Mouse (Mus musculus) lung, adult 2 months (tissue): Measurements from ENCODE around the gene Bcl6b.

Source experiments
- CTCF ChIP-seq: fragments of 200-500 bp; IDR thresholded peaks from 2 replicates; pipeline ENCODE4 v1.5.1; 2011; ENCODE audit warnings: mild to moderate bottlenecking, low read length, control low read depth; ENCODE audit not compliant: insufficient read depth
- POLR2A ChIP-seq: fragments of 200-500 bp; IDR thresholded peaks from 2 replicates; pipeline ENCODE4 v1.6.1; 2011; ENCODE audit warnings: low read depth, mild to moderate bottlenecking, control low read depth, low read length, borderline replicate concordance; ENCODE audit errors: extremely low read depth

GRCm38 (mm10) chr11:70265819-70266218, 36.2 kb upstream of the Bcl6b start:
- no peak for TF ChIP-seq POLR2A
- no peak for TF ChIP-seq CTCF
